Mouse (Mus musculus) left cerebral cortex, postnatal 36 days (tissue): Measurements from ENCODE around the gene Gm47289. TPM values are rescaled to one million over a fixed set of nuclear protein-coding genes. Genes with fewer than 3 reads are reported as not detected.

ENCODE experiments used
- DNase-seq, 2 experiments: peaks; one replicate each; pipeline ENCODE4 v3.0.0; 2021 to 2022; ENCODE audit warnings: low spot score in 2 of 2, mixed read lengths in 1 of 2
- intact Hi-C: fragments of 180-260 bp; cut with DNase I; formaldehyde crosslinking; loops from one replicate; pipeline ENCODE4 v1.15.1; 2025
- total RNA-seq, 2 experiments: library from RNA; stranded (reverse); gene quantifications; 2 replicates each; pipeline ENCODE4 v1.2.3; 2021

Gene Gm47289
- not detected for total RNA-seq

DNA sequence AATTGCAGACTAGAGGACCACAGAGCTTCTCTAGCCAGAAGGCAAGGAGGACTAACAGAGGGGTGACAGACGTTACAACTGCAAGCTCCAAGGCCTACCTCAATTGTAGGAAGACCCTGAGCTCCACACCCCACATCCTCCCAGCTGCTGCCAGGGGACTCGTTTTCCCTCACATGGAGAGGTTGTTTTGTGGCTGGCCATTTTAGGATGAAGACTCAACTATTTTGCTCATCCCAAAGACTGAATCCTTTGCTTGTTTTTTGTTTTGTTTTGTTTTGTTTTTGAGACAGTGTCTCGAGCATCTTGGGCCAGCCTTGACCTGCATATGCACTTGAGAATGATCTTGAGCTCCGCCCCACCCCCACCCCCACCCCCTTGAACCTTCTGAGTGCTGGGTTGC lies at the start of gene Gm47289:
TSS of gene Gm47289 (plus strand) at position 301 of the 400 bp plus-strand sequence.
- intact Hi-C loops = loop anchor here (5.0 to 10.0 kb wide), 2 partner anchors 198 to 276 kb away; partner anchors contain the start of gene Xylb
- no peak for DNase-seq

GRCm38 (mm10) chr9:119109685-119110353 lies 49.1 kb upstream of the Gm47289 start:
- no peak for DNase-seq
- intact Hi-C loops = no loop called here

- intact Hi-C loops = no loop called here
- DNase-seq = no peak
These were observed 48.3 kb upstream of the Gm47289 start for GRCm38 (mm10) chr9:119110640-119111039.

DNA sequence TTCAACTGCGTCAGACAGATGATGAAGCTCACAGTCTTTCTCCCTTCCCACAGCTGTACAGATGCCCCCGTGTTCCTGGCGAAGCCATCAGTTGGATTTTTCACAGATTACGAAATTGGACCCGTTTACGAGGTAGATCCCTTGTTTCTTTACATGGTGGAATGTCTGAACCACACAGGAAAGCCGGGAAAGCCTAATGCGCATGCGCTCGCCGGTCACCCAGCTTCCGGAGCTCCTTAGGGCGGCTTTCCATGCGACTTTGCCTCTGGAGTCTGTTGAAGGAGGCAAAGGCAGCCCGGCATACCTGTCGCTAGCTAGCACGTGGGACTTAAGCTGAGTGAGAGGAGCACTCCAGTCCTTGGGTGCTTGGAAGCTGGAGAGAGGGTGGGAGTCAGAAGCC lies 44.0 kb upstream of the Gm47289 start:
- intact Hi-C loops = no loop called here
- no peak for DNase-seq

DNA sequence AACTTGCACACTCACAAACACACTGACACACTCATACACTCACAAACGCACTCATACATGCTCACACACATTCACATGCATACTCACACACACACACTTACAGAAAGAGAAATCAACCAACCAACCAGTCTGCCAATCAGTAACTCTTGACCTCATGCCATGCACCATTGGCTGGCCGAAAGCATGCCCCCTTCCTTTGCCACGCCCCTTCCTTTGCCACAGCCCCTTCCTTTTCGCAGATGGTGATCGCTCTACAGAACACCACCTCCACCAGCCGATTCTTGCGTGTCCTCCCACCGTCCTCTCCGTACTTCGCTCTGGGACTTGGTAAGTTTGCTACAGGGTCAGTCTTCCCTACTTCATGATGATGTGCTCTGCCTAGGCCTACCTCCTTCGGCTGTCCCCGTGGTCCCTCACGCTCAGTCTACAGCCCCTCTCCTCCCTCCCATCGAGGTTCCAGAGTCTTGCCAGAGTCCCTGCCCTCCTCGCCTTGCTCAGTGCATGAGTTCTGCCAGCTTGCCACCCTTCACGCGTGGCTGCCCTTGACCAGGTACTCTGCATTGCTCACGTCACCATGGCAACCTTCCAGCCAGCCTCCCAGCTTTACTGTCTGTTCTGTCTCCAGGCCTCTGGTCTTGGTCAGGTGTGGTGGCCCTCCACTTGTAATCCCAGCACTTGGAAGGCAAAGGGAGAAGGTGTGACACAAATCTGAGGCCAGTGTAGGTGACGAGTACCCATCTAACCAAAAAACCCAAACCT lies 39.4 kb upstream of the Gm47289 start:
- intact Hi-C loops = no loop called here
- no peak for DNase-seq

DNA sequence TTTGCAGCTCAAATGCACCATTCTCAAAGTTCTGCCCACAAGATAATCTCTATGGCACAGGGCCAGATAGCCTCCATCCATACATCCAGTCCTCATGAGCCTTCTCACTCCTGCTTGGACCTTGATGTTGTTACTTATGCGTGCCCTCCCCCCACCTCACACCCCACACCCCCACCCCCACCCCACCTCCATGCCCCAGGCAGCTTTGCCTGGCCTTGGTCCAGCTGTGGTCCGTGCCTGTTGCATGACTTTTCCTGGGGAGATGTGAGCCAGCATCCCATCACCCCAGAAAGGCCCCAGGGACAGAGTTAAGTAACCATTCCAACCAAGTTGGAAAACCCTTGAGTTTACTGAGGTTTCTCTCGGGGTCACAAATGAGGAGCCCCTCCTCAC lies 38.8 kb upstream of the Gm47289 start:
- intact Hi-C loops = no loop called here
- no peak for DNase-seq

GRCm38 (mm10) chr9:119122596-119123369 lies 36.2 kb upstream of the Gm47289 start:
- intact Hi-C loops = no loop called here
- DNase-seq = no peak

GRCm38 (mm10) chr9:119128436-119129181 lies 30.4 kb upstream of the Gm47289 start:
- intact Hi-C loops = no loop called here
- no peak for DNase-seq

DNA sequence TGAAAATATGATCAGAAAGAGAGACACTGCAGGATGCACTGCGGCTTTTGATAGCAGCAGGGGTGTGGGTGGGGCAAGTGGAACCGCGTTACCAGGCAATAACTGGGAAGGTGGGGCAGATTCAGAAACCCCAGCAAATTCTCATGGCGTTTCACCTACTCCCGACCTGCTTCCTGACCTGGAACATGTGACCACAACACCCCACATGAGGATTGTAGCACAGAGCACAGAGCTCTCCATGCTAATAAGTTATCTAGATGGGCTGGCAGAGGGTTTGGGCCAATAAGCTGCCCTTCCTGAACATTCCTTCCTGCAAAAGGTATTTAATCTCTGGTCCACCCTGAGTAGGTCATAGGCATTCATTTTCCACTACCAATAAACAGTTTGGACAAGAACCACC lies 28.3 kb upstream of the Gm47289 start:
- intact Hi-C loops = no loop called here
- DNase-seq = no peak

DNA sequence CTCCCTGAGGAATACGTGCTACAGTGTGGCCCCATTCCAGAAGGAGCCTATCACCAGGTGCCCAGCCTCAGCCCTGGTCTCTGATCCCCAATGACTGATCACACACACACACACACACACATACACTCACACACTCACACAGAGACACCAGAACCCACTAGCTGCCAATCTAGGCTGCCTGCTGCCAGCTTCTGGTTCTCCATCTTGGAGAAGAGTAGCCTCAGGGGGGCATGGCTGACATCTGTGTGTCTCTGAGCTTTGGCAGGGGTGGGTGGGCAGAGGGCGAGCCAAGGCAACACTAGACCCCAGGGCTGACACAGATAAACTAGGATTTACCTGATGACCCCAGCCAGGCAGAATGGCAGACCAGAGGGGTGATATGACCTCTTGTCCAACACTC lies 20.1 kb upstream of the Gm47289 start:
- intact Hi-C loops = no loop called here
- DNase-seq = no peak

DNA sequence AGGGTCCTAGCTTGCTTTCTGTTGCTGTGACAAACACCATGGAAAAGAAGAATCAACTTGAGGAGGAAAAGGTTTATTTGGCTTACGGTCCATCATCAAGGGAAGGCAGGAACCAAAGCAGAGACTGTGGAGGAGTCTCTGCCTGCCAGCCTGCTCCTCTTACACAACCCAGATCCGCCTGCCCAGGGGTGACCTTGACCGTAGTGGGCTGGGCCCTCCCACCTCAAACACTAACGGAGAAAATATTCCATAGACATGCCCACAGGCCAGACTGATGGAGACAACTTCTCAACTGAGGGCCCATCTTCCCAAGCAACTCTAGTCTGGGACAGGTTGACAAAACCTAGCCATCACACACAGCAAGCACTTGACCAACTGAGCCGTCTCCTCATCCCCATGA lies 16.9 kb upstream of the Gm47289 start:
- intact Hi-C loops = no loop called here
- DNase-seq = no peak

GRCm38 (mm10) chr9:119143372-119143771 lies 15.6 kb upstream of the Gm47289 start:
- intact Hi-C loops = no loop called here

DNA sequence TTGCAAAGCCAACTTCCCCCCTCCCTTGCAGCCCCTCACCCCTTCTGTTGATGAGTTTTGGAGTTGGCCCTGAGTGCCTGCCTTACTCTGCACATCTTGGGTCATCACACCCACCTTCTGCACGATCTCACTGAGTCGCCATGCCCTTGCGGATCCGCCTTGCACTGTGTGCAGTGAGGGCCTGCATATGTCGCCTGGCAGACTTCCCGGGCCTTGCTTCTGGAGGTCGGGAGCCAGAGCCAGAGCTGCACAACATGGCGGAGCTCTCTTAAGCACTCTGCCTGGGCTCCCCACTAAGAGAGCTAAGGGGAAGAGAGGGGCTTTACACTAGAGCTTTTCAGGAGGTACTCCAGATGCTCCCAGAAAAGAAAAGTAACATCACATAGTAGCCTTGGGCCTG lies 14.3 kb upstream of the Gm47289 start:
- intact Hi-C loops = no loop called here
- no peak for DNase-seq

More at GRCm38 (mm10) chr9:119143372-119143771, 15.6 kb upstream of the Gm47289 start:
- no peak for DNase-seq

- DNase-seq = no peak
- intact Hi-C loops = no loop called here
These were observed 13.8 kb upstream of the Gm47289 start for GRCm38 (mm10) chr9:119145137-119145536.

DNA sequence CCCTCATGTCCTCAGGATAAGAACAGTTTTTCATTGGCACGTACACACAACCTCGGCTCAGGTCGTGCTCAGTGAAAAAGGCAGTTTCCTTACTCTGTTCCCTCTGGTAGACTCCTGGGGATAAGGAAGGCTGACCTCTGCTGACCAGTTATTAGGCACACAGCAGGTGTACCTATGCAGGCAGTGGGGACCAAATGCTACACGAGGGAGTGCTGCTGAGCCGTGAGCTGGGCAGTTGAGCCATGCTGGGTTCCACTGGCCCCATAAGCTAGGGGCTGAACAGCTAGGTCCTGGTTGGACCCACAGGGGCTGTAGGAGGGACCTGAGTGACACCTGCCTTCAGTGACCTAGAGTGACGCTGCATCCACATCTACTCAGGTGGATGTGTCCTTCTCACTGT lies 13.3 kb upstream of the Gm47289 start:
- intact Hi-C loops = no loop called here
- no peak for DNase-seq

DNA sequence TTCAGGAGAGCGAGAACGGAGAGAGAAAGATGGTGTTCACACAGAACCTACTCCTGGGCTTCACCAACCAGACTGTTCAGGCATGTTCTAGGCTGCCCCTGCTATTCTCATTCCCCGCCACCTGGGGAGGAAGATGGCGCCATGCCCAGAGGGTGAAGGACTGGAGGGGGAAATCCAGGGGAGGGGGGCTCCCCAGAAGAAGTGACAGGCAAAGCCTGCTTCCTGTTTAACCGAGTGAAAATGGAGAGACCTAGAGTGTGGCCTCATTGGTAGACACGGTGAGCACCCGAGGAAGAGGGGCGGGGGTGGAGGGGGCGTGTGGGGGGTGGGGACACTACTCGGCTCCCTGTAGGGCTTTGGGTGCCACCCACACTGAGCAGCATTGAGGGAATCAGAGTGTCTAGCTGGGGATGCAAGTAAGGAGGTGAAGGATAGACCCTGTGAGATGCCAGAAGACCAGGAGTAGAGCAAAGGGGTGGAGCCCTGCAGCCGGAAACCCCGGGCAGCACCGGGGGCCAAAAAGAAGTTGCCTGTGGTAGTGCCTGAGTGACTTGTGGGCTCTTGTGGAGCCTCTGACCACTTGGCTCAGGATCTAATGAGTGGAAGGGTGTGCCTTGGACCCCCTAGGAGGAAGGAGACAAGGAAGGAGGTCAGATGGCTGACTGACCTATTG lies 12.7 kb upstream of the Gm47289 start:
- no peak for DNase-seq
- intact Hi-C loops = no loop called here

- intact Hi-C loops = no loop called here
- DNase-seq = no peak
These were observed 9.4 kb upstream of the Gm47289 start for GRCm38 (mm10) chr9:119149601-119150000.

DNA sequence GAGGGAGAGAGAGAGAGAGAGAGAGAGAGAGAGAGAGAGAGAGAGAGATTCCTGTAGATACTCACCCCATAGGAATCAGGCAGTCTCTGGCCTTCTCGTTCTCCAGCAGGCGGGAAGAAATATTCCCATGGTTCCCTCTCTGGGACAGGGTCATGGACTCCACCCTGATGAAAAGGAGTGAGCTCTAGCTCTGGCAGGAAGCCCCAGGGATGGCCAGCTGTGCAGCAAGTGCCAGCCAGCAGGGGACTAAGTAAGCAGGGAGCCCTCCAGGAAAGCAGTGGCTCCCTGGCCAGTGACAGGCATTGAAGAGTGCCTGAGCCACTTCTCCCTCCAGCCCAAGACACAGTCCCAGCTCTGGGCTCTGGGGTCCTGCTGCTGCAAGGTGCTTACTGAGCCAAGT lies 7.2 kb upstream of the Gm47289 start:
- no peak for DNase-seq
- intact Hi-C loops = loop anchor here (10.0 kb wide), 1 partner anchor 283 kb away; no protein-coding TSS in a partner anchor

GRCm38 (mm10) chr9:119155416-119155815 lies 3.5 kb upstream of the Gm47289 start:
- DNase-seq = no peak
- intact Hi-C loops = loop anchor here (5.0 to 10.0 kb wide), 2 partner anchors 202 to 279 kb away; partner anchors contain the start of gene Xylb
